Mouse (Mus musculus) cerebellum, adult 2 months (tissue): ENCODE measurements around the gene Rorc. TPM values are rescaled to one million over a fixed set of nuclear protein-coding genes. Genes with fewer than 3 reads are reported as not detected.

Source experiments
- DNase-seq, 2 experiments: peaks; one replicate each; pipeline ENCODE4 v3.0.0; 2021
- H3K27ac ChIP-seq: fragments of 200-500 bp; 2 replicates; pipeline ENCODE4 v1.5.1; 2012; ENCODE audit warnings: low read length, control low read depth, inconsistent platforms; ENCODE audit not compliant: insufficient read depth
- H3K27me3 ChIP-seq: fragments of 200-500 bp; 2 replicates; pipeline ENCODE4 v1.6.1; 2012; ENCODE audit warnings: inconsistent platforms, mild to moderate bottlenecking, low read length, moderate library complexity; ENCODE audit not compliant: control insufficient read depth, insufficient read depth
- H3K4me1 ChIP-seq: fragments of 200-500 bp; 2 replicates; pipeline ENCODE4 v1.6.1; 2011; ENCODE audit warnings: low read length; ENCODE audit not compliant: control insufficient read depth, insufficient read depth
- H3K4me3 ChIP-seq: fragments of 200-500 bp; replicated peaks from 2 replicates; pipeline ENCODE3; 2011; ENCODE audit warnings: mild to moderate bottlenecking, low read depth, low read length, control low read depth; ENCODE audit not compliant: insufficient read depth
- CTCF ChIP-seq: fragments of 200-500 bp; IDR thresholded peaks from 2 replicates; pipeline ENCODE4 v1.5.1; 2011; ENCODE audit warnings: low read depth, mild to moderate bottlenecking, control low read depth, low read length, moderate library complexity, borderline replicate concordance; ENCODE audit not compliant: insufficient read depth
- POLR2A ChIP-seq: fragments of 200-500 bp; IDR thresholded peaks from 2 replicates; pipeline ENCODE4 v1.6.1; 2011; ENCODE audit warnings: low read length, control low read depth, borderline replicate concordance; ENCODE audit not compliant: insufficient read depth
- WGBS: fragments of 180-500 bp; shearing (Covaris S2); methylation state at CpG from one replicate; pipeline ENCODE4 v1.1.7; 2018; 5-methylcytosine and 5-hydroxymethylcytosine counted together
- polyA plus RNA-seq: library from polyadenylated mRNA; depleted of rRNA; stranded (reverse); fragments of >200 nt; gene quantifications from 2 replicates; pipeline ENCODE4 v1.2.3, GENCODE M21; 2012

The Rorc gene
- polyA plus RNA-seq, 1 experiment: 20.9 TPM

- no peak overlapping the region for H3K4me3 ChIP-seq
- no peak overlapping the region for H3K27ac ChIP-seq
- H3K4me1 ChIP-seq: no peaks in the 10 kb centered on the region
- DNase-seq: no peak
- 79% methylated on average over 2 of the region's 2 CpGs for WGBS
- TF ChIP-seq POLR2A (no peak), CTCF (no peak)
- no peaks in the 10 kb centered on the region for H3K27me3 ChIP-seq
These were observed 24.4 kb upstream of the Rorc start for GRCm38 (mm10) chr3:94348146-94348545.

GRCm38 (mm10) chr3:94360812-94361211 is 11.8 kb upstream of the Rorc start:
- 8% methylated on average over 1 of the region's 1 CpGs for WGBS
- H3K4me3 ChIP-seq: no peak overlapping the region
- no peaks in the 10 kb centered on the region for H3K27me3 ChIP-seq
- TF ChIP-seq POLR2A (no peak), CTCF (no peak)
- DNase-seq: no peak
- no peak overlapping the region for H3K27ac ChIP-seq
- H3K4me1 ChIP-seq: no peaks in the 10 kb centered on the region

- no peak within 1 kb of the TSS for H3K27ac ChIP-seq
- H3K4me1 ChIP-seq: no peaks in the 10 kb centered on the region
- WGBS: 76% methylated on average over 7 of the region's 7 CpGs
- TF ChIP-seq CTCF (no peak), POLR2A (no peak)
- DNase-seq: no peak
- no peaks in the 10 kb centered on the region for H3K27me3 ChIP-seq
- peak within 1 kb of the TSS; percentile 44 for H3K4me3 ChIP-seq
These were observed 10.5 kb upstream of the Rorc start, which contains the start of gene C2cd4d for GRCm38 (mm10) chr3:94362138-94362537. Gene C2cd4d (plus strand): TSS chr3:94362438.

GRCm38 (mm10) chr3:94363291-94364153 is 9.1 kb upstream of the Rorc start:
- TF ChIP-seq CTCF: no peak
- TF ChIP-seq POLR2A: peak; percentile 37; the same call in 1 of the 2 replicates

GRCm38 (mm10) chr3:94364154-94364526 is 8.5 kb upstream of the Rorc start:
- TF ChIP-seq CTCF (no peak), POLR2A (no peak)
- no peaks in the 10 kb centered on the region for H3K27me3 ChIP-seq
- peak overlapping the region; percentile 44 for H3K4me3 ChIP-seq
- DNase-seq: no peak
- 0 out of 2 replicates have a peak overlapping the region, but pooled peaks have one; percentile 44 for H3K27ac ChIP-seq
- H3K4me1 ChIP-seq: no peaks in the 10 kb centered on the region
- 10% methylated on average over 23 of the region's 23 CpGs for WGBS

More at GRCm38 (mm10) chr3:94363291-94364153, 9.1 kb upstream of the Rorc start:
- H3K27me3 ChIP-seq: no peaks in the 10 kb centered on the region
- DNase-seq: peak; percentile 70 to 76
- H3K4me1 ChIP-seq: no peaks in the 10 kb centered on the region
- WGBS: 9% methylated on average over 93 of the region's 97 CpGs
- peak overlapping the region; percentile 44; the same call in 1 of the 2 replicates for H3K27ac ChIP-seq
- peak overlapping the region; percentile 44 for H3K4me3 ChIP-seq

GRCm38 (mm10) chr3:94366761-94367160 is 5.8 kb upstream of the Rorc start:
- DNase-seq: peak; percentile 78 to 86
- H3K4me1 ChIP-seq: peaks cover 4% of the 10 kb centered on the region
- no peak overlapping the region for H3K4me3 ChIP-seq
- H3K27me3 ChIP-seq: no peaks in the 10 kb centered on the region
- TF ChIP-seq CTCF: peak; percentile 96
- no peak for TF ChIP-seq POLR2A
- no peak overlapping the region for H3K27ac ChIP-seq
- 20% methylated on average over 3 of the region's 3 CpGs for WGBS

GRCm38 (mm10) chr3:94367511-94367910 is 5.1 kb upstream of the Rorc start:
- Histone ChIP-seq H3K27ac (no peak overlapping the region), H3K4me1 (peaks cover 8% of the 10 kb centered on the region), H3K4me3 (no peak overlapping the region), H3K27me3 (no peaks in the 10 kb centered on the region)
- DNase-seq: no peak
- WGBS: 87% methylated on average over 6 of the region's 6 CpGs
- TF ChIP-seq POLR2A: no peak
- TF ChIP-seq CTCF: no peak

- WGBS: 81% methylated on average over 6 of the region's 6 CpGs
These were observed 4.0 kb upstream of the Rorc start for GRCm38 (mm10) chr3:94368631-94369030.

More at GRCm38 (mm10) chr3:94368631-94369030, 4.0 kb upstream of the Rorc start:
- DNase-seq: no peak
- no peaks in the 10 kb centered on the region for H3K27me3 ChIP-seq
- no peak overlapping the region for H3K4me3 ChIP-seq
- H3K4me1 ChIP-seq: peaks cover 12% of the 10 kb centered on the region
- H3K27ac ChIP-seq: no peak overlapping the region
- no peak for TF ChIP-seq POLR2A
- no peak for TF ChIP-seq CTCF
